Mouse (Mus musculus) kidney, embryonic 16.5 days (tissue): ENCODE measurements at regions not wholly inside any gene's neighbourhood (a gene's known extent, or its start where the extent isn't known, plus 50 kb on each side); places are given as distances from the start of the nearest gene placed in this dataset.

ENCODE experiments used
- ATAC-seq: fragments of 200-750 bp; cut with Nextera tagmentation; 2 replicates; pipeline ENCODE4 v1.8.0; 2017; ENCODE audit warnings: moderate TSS enrichment; ENCODE audit not compliant: low FRiP score, low TSS enrichment
- H3K27ac ChIP-seq: fragments of 300-500 bp; sonication (generic); 2 replicates; pipeline ENCODE4 v1.5.1; 2014; ENCODE audit warnings: low read length
- H3K27me3 ChIP-seq: fragments of 300-500 bp; sonication (generic); 2 replicates; pipeline ENCODE4 v1.6.1; 2014; ENCODE audit warnings: low read length, control low read depth, mixed read lengths; ENCODE audit not compliant: insufficient read depth
- H3K36me3 ChIP-seq: fragments of 300-500 bp; sonication (generic); 2 replicates; pipeline ENCODE4 v1.6.1; 2014; ENCODE audit warnings: low read length, control low read depth, mixed read lengths; ENCODE audit not compliant: insufficient read depth
- H3K4me1 ChIP-seq: fragments of 300-500 bp; sonication (generic); 2 replicates; pipeline ENCODE4 v1.6.1; 2014; ENCODE audit warnings: low read length, control low read depth, mixed read lengths; ENCODE audit not compliant: insufficient read depth
- H3K4me2 ChIP-seq: fragments of 300-500 bp; sonication (generic); replicated peaks from 2 replicates; pipeline ENCODE4 v1.6.1; 2014; ENCODE audit warnings: low read depth, low read length
- H3K4me3 ChIP-seq: fragments of 300-500 bp; sonication (generic); 2 replicates; pipeline ENCODE4 v1.5.1; 2014; ENCODE audit warnings: mild to moderate bottlenecking, low read length
- H3K9ac ChIP-seq: fragments of 300-500 bp; sonication (generic); replicated peaks from 2 replicates; pipeline ENCODE4 v1.6.1; 2014; ENCODE audit warnings: low read length
- H3K9me3 ChIP-seq: fragments of 300-500 bp; sonication (generic); 2 replicates; pipeline ENCODE4 v1.6.1; 2016; ENCODE audit warnings: low read length, control low read depth
- WGBS: fragments of 180-500 bp; shearing (Covaris S2); extraction: QIAGEN DNeasy Blood & Tissue Kit; methylation state at CpG from one replicate; pipeline ENCODE4 v1.1.7; 2014; 5-methylcytosine and 5-hydroxymethylcytosine counted together

- Histone ChIP-seq H3K36me3 (no peaks in the 10 kb centered on the region), H3K4me3 (no peak overlapping the region), H3K27me3 (no peaks in the 10 kb centered on the region), H3K4me1 (0 out of 2 replicates have a peak, but pooled peaks cover 3% of the 10 kb centered on the region), H3K4me2 (no peak overlapping the region), H3K9me3 (no peaks in the 10 kb centered on the region), H3K27ac (no peak overlapping the region), H3K9ac (no peak overlapping the region)
- no peak for ATAC-seq
- 15% methylated on average over 1 of the region's 1 CpGs for WGBS
Observed at GRCm38 (mm10) chr6:49523184-49523583, 127.8 kb downstream of the Stk31 start.

- Histone ChIP-seq H3K9ac (no peak overlapping the region), H3K4me1 (0 out of 2 replicates have a peak, but pooled peaks cover 3% of the 10 kb centered on the region), H3K27me3 (no peaks in the 10 kb centered on the region), H3K27ac (no peak overlapping the region), H3K9me3 (no peaks in the 10 kb centered on the region), H3K4me2 (no peak overlapping the region), H3K36me3 (no peaks in the 10 kb centered on the region), H3K4me3 (no peak overlapping the region)
- WGBS = 88% methylated on average over 7 of the region's 7 CpGs
- ATAC-seq = no peak
Observed at GRCm38 (mm10) chr6:49523696-49524095, 128.3 kb downstream of the Stk31 start.

GRCm38 (mm10) chr6:49533956-49534355, 138.6 kb downstream of the Stk31 start:
- no peak overlapping the region for H3K4me2 ChIP-seq
- no peaks in the 10 kb centered on the region for H3K27me3 ChIP-seq
- 92% methylated on average over 7 of the region's 9 CpGs for WGBS
- H3K27ac ChIP-seq = no peak overlapping the region
- H3K9me3 ChIP-seq = no peaks in the 10 kb centered on the region
- no peak for ATAC-seq
- no peaks in the 10 kb centered on the region for H3K36me3 ChIP-seq
- H3K9ac ChIP-seq = no peak overlapping the region
- H3K4me3 ChIP-seq = no peak overlapping the region
- no peaks in the 10 kb centered on the region for H3K4me1 ChIP-seq

- WGBS = 81% methylated on average over 3 of the region's 3 CpGs
Observed at GRCm38 (mm10) chr6:49534551-49534950, 139.1 kb downstream of the Stk31 start.

GRCm38 (mm10) chr6:49544946-49545345, 149.5 kb downstream of the Stk31 start:
- no peak overlapping the region for H3K4me2 ChIP-seq
- H3K9ac ChIP-seq = no peak overlapping the region
- no peaks in the 10 kb centered on the region for H3K4me1 ChIP-seq
- ATAC-seq = no peak
- WGBS = 86% methylated on average over 7 of the region's 7 CpGs
- peaks cover 8% of the 10 kb centered on the region; the same call in 1 of the 2 replicates for H3K9me3 ChIP-seq
- H3K36me3 ChIP-seq = no peaks in the 10 kb centered on the region
- no peak overlapping the region for H3K27ac ChIP-seq
- no peaks in the 10 kb centered on the region for H3K27me3 ChIP-seq
- H3K4me3 ChIP-seq = no peak overlapping the region

More at GRCm38 (mm10) chr6:49534551-49534950, 139.1 kb downstream of the Stk31 start:
- H3K9ac ChIP-seq = no peak overlapping the region
- H3K4me3 ChIP-seq = no peak overlapping the region
- ATAC-seq = no peak
- no peaks in the 10 kb centered on the region for H3K27me3 ChIP-seq
- H3K4me1 ChIP-seq = no peaks in the 10 kb centered on the region
- H3K4me2 ChIP-seq = no peak overlapping the region
- no peaks in the 10 kb centered on the region for H3K9me3 ChIP-seq
- no peak overlapping the region for H3K27ac ChIP-seq
- no peaks in the 10 kb centered on the region for H3K36me3 ChIP-seq

GRCm38 (mm10) chr6:49555069-49555468, 159.7 kb downstream of the Stk31 start:
- H3K9me3 ChIP-seq = no peaks in the 10 kb centered on the region
- H3K27ac ChIP-seq = no peak overlapping the region
- H3K36me3 ChIP-seq = no peaks in the 10 kb centered on the region
- ATAC-seq = no peak
- no peak overlapping the region for H3K9ac ChIP-seq
- 42% methylated on average over 10 of the region's 10 CpGs for WGBS
- no peaks in the 10 kb centered on the region for H3K4me1 ChIP-seq
- no peaks in the 10 kb centered on the region for H3K27me3 ChIP-seq
- no peak overlapping the region for H3K4me3 ChIP-seq
- no peak overlapping the region for H3K4me2 ChIP-seq

GRCm38 (mm10) chr6:49558508-49558907, 163.1 kb downstream of the Stk31 start:
- 100% methylated on average over 1 of the region's 1 CpGs for WGBS
- no peak for ATAC-seq
- no peak overlapping the region for H3K4me3 ChIP-seq

GRCm38 (mm10) chr6:49559112-49559511, 163.7 kb downstream of the Stk31 start:
- no peak overlapping the region for H3K27ac ChIP-seq
- 86% methylated on average over 11 of the region's 11 CpGs for WGBS

More at GRCm38 (mm10) chr6:49558508-49558907, 163.1 kb downstream of the Stk31 start:
- Histone ChIP-seq H3K4me2 (no peak overlapping the region), H3K9me3 (no peaks in the 10 kb centered on the region), H3K36me3 (no peaks in the 10 kb centered on the region), H3K9ac (no peak overlapping the region), H3K27me3 (no peaks in the 10 kb centered on the region), H3K4me1 (no peaks in the 10 kb centered on the region), H3K27ac (no peak overlapping the region)

GRCm38 (mm10) chr6:49578340-49578739, 182.9 kb downstream of the Stk31 start:
- Histone ChIP-seq H3K9ac (no peak overlapping the region), H3K27me3 (no peaks in the 10 kb centered on the region), H3K9me3 (no peaks in the 10 kb centered on the region), H3K4me3 (no peak overlapping the region), H3K36me3 (no peaks in the 10 kb centered on the region), H3K4me2 (no peak overlapping the region), H3K27ac (no peak overlapping the region), H3K4me1 (no peaks in the 10 kb centered on the region)
- 63% methylated on average over 6 of the region's 6 CpGs for WGBS
- no peak for ATAC-seq

More at GRCm38 (mm10) chr6:49559112-49559511, 163.7 kb downstream of the Stk31 start:
- no peak overlapping the region for H3K4me2 ChIP-seq
- H3K9ac ChIP-seq = no peak overlapping the region
- H3K4me1 ChIP-seq = no peaks in the 10 kb centered on the region
- H3K36me3 ChIP-seq = no peaks in the 10 kb centered on the region
- H3K4me3 ChIP-seq = no peak overlapping the region
- H3K27me3 ChIP-seq = no peaks in the 10 kb centered on the region
- no peaks in the 10 kb centered on the region for H3K9me3 ChIP-seq
- no peak for ATAC-seq

GRCm38 (mm10) chr6:49579691-49580090, 184.3 kb downstream of the Stk31 start:
- ATAC-seq = no peak
- no peak overlapping the region for H3K4me3 ChIP-seq
- 66% methylated on average over 4 of the region's 4 CpGs for WGBS
- H3K27me3 ChIP-seq = no peaks in the 10 kb centered on the region
- H3K9me3 ChIP-seq = no peaks in the 10 kb centered on the region
- H3K4me1 ChIP-seq = no peaks in the 10 kb centered on the region
- no peak overlapping the region for H3K4me2 ChIP-seq
- no peak overlapping the region for H3K27ac ChIP-seq
- H3K36me3 ChIP-seq = no peaks in the 10 kb centered on the region
- no peak overlapping the region for H3K9ac ChIP-seq
